ENCODE assay signal across 8 mouse cellular contexts in the genomic region with DNA sequence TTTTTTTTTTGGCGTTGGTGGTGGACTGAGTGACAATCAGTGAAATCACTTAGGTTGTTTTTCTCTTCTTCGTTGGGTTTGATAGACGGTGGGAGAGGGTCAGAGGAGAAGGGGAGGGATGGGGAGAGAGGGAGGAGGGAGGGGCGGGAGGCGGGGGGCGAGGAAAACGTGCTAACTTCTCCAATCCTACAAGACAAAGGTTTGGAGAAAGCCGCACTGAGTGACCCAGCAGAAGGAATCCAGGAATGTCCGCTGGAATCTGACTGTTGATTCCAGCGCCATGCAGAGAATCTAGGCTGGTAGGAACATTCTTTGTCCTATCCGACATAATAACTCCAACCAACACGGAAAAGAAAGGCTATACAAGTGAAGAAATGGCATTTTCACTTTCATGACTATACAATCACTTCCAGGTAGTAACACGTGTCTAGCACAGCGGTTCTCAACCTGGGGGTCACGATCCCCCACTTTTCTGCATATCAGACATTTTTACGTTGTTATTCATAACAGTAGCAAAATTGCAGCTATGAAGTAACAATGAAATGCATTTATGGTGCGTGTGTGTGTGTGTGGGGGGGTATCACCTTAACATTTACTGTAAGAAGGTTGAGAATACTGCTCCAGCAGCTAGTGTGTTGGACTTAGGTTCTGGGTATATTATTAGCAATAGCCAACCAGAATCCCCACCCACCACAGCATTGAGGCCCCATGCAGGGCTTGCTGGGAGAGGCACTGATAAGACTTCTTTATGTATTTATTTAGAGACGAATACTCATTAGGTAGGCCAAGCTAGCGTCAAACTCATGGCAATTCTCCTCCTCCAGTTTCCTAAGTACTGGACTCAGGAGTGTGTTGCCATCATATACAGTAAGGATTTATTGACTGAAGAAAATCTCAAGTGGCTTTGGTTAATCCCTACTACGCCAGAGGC.
DNase-seq lines count a peak whose midpoint lies in the region; ATAC-seq and TF ChIP-seq lines count a peak whose summit lies in the region.

No protein-coding gene starts in this region.

- DNase-seq in heart, adult 11 months = no peak
- DNase-seq in adrenal gland, postnatal 4 days (ENCODE audit: low spot score in 2 of 2) = no peak
- DNase-seq in right cerebral cortex, postnatal 10 days (ENCODE audit: low spot score in 2 of 2) = no peak
- DNase-seq in frontal cortex, adult 2 months (ENCODE audit: extremely low spot score in 1 of 2, low spot score in 1 of 2) = no peak

- H3K4me3 ChIP-seq in heart, embryonic 11.5 days (ENCODE audit: low read depth, low read length) = peak overlapping the region; percentile 45
- peak overlapping the region; percentile 19 for H3K4me3 ChIP-seq in bone marrow macrophage, adult 2 months (ENCODE audit: insufficient read depth, low read length)
- peak overlapping the region; percentile 38 for H3K4me3 ChIP-seq in hindbrain, embryonic 13.5 days
- peak overlapping the region; percentile 42 for H3K4me3 ChIP-seq in midbrain, embryonic 13.5 days (replicated peaks)

- peak; percentile 1; the same call in 1 of the 2 replicates for ATAC-seq in heart, embryonic 11.5 days (replicated peaks; ENCODE audit: insufficient number of reproducible peaks, low FRiP score, low TSS enrichment)
- peak; percentile 31 for ATAC-seq in hindbrain, embryonic 13.5 days (ENCODE audit: low FRiP score)
- no peak; the same call in 1 of the 2 replicates for ATAC-seq in midbrain, embryonic 13.5 days

- no peaks in the 10 kb centered on the region for H3K36me3 ChIP-seq in heart, embryonic 11.5 days (ENCODE audit: control insufficient read depth, insufficient read depth, low read length)
- no peaks in the 10 kb centered on the region for H3K36me3 ChIP-seq in hindbrain, embryonic 13.5 days
- H3K36me3 ChIP-seq in midbrain, embryonic 13.5 days = no peaks in the 10 kb centered on the region

- H3K27me3 ChIP-seq in heart, embryonic 11.5 days (ENCODE audit: control insufficient read depth, insufficient read depth, low read length) = no peaks in the 10 kb centered on the region
- H3K27me3 ChIP-seq in hindbrain, embryonic 13.5 days = no peaks in the 10 kb centered on the region
- no peaks in the 10 kb centered on the region for H3K27me3 ChIP-seq in midbrain, embryonic 13.5 days

- TF ChIP-seq POLR2A in bone marrow macrophage, adult 2 months (IDR thresholded peaks at IDR 0.05; ENCODE audit: borderline replicate concordance, low read depth, low read length) = no peak

- peak overlapping the region; percentile 82 for H3K27ac ChIP-seq in heart, embryonic 11.5 days (ENCODE audit: low read depth, low read length)
- peak overlapping the region; percentile 15 for H3K27ac ChIP-seq in bone marrow macrophage, adult 2 months (ENCODE audit: insufficient read depth, low read depth, low read length)
- H3K27ac ChIP-seq in hindbrain, embryonic 13.5 days = peak overlapping the region; percentile 82
- H3K27ac ChIP-seq in midbrain, embryonic 13.5 days = peak overlapping the region; percentile 56; the same call in 1 of the 2 replicates

- H3K9me3 ChIP-seq in heart, embryonic 11.5 days (replicated peaks; ENCODE audit: control insufficient read depth, low read length) = no peaks in the 10 kb centered on the region
- H3K9me3 ChIP-seq in hindbrain, embryonic 13.5 days = no peaks in the 10 kb centered on the region
- H3K9me3 ChIP-seq in midbrain, embryonic 13.5 days = no peaks in the 10 kb centered on the region; the same call in 1 of the 2 replicates

- H3K9ac ChIP-seq in heart, embryonic 11.5 days (ENCODE audit: low read depth, low read length) = peak overlapping the region; percentile 78
- H3K9ac ChIP-seq in hindbrain, embryonic 13.5 days = peak overlapping the region; percentile 72
- peak overlapping the region; percentile 55 for H3K9ac ChIP-seq in midbrain, embryonic 13.5 days (replicated peaks)

- TF ChIP-seq CTCF in bone marrow macrophage, adult 2 months (IDR thresholded peaks at IDR 0.05; ENCODE audit: low read depth, low read length) = no peak; the same call in 1 of the 2 replicates

- H3K4me2 ChIP-seq in heart, embryonic 11.5 days = peak overlapping the region; percentile 81
- peak overlapping the region; percentile 70 for H3K4me2 ChIP-seq in hindbrain, embryonic 13.5 days
- peak overlapping the region; percentile 66 for H3K4me2 ChIP-seq in midbrain, embryonic 13.5 days (replicated peaks)

- H3K4me1 ChIP-seq in heart, embryonic 11.5 days (ENCODE audit: control insufficient read depth, insufficient read depth, low read length) = peaks cover 17% of the 10 kb centered on the region
- peaks cover 39% of the 10 kb centered on the region for H3K4me1 ChIP-seq in bone marrow macrophage, adult 2 months (ENCODE audit: control insufficient read depth, insufficient read depth, low read length)
- peaks cover 28% of the 10 kb centered on the region for H3K4me1 ChIP-seq in hindbrain, embryonic 13.5 days (replicated peaks)
- H3K4me1 ChIP-seq in midbrain, embryonic 13.5 days (replicated peaks) = peaks cover 24% of the 10 kb centered on the region

- 16% methylated on average over 19 of the region's 20 CpGs for WGBS in heart, embryonic 11.5 days (ENCODE audit: insufficient replicate concordance)
- 24% methylated on average over 18 of the region's 20 CpGs for WGBS in hindbrain, embryonic 13.5 days
- 22% methylated on average over 19 of the region's 20 CpGs for WGBS in midbrain, embryonic 13.5 days

Comparison
In these comparisons a context has a peak if more than half of its experiments do, and no peak if none do; other contexts are left out.
1. H3K27ac ChIP-seq: peak in every context shown above with its lines; median percentile 82 in heart, embryonic 11.5 days; 82 in hindbrain, embryonic 13.5 days; 56 in midbrain, embryonic 13.5 days; 15 in bone marrow macrophage, adult 2 months.